Mouse (Mus musculus) embryonic fibroblast, embryonic 13.5 days (primary cell): ENCODE data around the gene Ms4a6b.

Experiments used
- CTCF ChIP-seq: IDR thresholded peaks from 2 replicates; pipeline ENCODE4 v1.5.1; 2011; ENCODE audit warnings: mild to moderate bottlenecking, control low read depth, low read length, moderate library complexity, borderline replicate concordance; ENCODE audit not compliant: insufficient read depth
- POLR2A ChIP-seq: IDR thresholded peaks from 2 replicates; pipeline ENCODE4 v1.6.1; 2011; ENCODE audit warnings: low read depth, mild to moderate bottlenecking, control low read depth, low read length, moderate library complexity

DNA sequence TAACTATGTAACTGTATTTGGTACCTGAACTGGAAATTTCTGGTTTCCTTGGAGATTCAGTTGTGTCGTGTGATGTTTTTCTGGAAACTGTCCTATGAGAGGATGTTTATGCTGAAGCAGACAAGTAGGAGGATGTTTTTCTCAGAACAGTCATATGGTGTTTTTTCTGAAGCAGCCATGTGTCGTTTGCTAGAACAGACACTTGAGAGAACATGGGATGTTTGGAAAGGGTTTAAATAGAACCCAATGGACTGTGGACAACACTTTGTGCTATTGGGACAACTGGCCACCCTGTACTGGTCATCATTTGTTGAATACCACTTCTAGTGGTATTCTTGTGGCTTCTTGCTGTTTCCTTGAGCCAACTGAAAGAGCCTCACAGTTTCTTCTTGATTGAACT lies 30.6 kb upstream of the Ms4a6b start, which contains the start of gene Gm8369:
- no peak for TF ChIP-seq CTCF
- TF ChIP-seq POLR2A: no peak
